Mouse (Mus musculus): Measurements from ENCODE around the gene Vmp1.

Gene Vmp1

DNA sequence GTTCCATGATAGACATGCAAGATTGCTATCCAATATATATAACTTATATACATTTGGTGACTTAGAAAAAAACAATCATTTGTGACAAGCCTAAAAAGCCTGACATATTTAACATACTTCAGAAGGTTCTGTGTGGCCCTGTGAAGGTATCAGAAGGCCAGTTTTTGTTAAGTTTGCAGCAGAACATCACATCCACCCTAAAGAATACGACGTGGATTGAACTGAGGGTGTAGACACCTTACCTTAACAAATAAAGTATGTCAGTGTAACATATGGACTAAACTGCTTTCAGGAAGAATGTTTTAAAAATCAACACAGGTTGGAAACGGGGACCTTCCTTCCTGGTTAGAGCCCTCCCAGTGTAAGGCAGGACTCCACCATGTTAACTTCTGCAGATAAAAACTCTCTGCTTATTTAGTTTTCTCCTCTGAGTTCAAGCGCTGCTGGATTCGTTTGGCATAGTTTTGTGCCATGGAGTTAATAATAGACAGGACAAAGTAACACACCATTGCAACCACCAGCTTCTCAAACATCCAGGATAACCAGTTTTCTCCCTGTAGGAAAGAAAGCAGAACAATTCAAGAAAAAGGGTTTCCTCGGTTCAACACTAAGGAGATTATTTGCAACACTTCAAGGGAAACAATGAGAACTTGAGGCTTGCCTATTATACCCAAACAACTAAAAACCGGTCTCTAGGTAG lies 98.6 kb downstream of the Vmp1 start:
- no peak for ATAC-seq (ENCODE audit: low TSS enrichment)

DNA sequence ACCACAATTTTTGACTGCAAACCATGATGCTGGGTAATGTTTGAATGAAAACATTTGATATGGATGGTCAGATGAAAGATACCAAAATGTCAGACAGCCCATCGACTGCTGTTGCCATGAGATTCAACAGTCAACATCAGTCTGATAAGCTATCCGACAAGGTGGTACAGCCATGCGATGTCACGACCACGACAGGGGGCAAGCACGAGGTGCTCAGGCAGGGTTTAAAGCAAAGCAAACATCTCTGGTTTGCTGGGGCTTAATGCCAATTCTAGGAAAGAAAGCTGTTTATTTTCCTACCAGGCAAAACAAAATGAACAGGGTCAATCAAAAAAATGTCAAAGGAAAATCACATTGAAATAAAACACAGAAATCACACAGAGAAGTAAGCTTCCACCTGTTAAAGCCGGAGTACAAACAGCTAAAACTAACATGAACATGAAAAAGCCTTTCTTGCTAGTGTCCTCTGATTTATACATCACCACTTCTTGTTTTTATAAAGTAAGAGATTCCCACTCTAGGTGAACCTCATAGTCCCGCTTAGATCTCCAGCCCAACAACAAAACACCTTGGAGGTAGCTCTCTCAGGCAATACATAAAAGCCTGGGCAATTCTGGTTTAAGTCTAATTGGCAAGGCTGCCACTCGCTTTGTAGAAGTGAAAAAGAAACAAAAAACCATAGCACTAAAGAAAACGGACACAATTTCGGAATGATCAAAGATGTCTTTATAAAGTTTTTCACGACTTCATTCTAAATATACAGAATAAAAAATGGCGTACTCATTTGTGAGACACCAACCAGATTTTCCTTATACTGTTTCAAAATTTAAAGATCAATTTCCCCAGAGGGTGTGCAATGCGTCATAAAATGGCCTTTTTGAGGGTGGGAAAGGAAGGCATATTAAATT lies 99.4 kb downstream of the Vmp1 start:
- no peak for ATAC-seq (ENCODE audit: low TSS enrichment)

DNA sequence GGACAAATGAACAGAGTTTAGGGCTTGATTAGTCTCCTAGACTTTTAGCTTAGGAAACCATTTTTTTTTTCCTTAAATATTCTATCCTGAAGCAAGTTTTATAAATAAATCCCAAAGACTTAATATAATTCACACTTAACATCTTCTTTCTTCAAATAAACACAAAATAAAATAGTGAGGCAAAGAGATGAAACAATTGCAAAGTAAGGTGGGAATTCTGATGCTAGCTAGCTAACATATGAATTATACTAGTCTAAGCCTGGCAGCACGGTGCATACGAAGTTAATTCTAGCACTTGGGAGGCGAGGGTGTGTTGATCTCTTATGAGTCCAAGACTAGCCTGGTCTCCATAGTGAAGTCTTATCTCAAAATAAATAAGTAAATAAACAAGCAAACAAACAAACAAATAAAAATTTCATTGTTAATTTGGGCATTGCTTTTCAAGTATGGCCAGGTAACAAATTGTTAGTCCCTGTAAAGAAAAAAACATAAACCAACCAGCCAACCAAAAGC lies 100.3 kb downstream of the Vmp1 start:
- no peak for ATAC-seq (ENCODE audit: low TSS enrichment)

DNA sequence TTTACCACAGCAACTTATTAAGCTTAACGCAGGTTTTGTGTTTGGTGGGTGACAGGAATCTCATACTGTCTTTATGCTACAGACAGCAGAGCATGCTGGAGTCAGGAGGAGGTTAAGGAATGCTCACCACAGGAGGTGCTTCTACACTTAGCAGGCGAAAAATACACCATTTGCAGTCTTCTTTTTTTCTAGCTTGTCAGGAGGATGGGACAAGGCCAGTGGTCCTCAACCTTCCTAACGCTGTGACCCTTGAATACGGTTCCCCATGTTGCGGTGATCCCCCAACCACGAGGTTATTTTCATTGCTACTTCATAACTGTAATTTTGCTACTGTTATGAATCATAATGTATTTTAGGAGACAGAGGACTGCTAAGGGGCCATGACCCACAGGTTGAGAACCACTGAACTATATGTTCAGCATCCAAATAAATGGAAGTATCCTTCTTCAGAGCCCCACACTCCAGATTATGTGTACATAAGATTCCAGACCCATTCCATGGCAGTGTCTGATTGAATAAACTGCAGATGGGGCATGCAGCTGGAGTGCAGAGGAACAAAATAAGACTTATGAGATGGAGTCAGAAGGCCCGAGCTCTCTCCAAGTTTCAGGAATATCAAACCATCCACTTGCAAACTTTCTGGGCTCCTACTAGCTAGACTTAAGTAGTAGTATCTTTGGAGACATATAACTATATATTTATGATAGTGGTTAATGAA lies 100.9 kb downstream of the Vmp1 start:
- no peak for ATAC-seq (ENCODE audit: low TSS enrichment)

DNA sequence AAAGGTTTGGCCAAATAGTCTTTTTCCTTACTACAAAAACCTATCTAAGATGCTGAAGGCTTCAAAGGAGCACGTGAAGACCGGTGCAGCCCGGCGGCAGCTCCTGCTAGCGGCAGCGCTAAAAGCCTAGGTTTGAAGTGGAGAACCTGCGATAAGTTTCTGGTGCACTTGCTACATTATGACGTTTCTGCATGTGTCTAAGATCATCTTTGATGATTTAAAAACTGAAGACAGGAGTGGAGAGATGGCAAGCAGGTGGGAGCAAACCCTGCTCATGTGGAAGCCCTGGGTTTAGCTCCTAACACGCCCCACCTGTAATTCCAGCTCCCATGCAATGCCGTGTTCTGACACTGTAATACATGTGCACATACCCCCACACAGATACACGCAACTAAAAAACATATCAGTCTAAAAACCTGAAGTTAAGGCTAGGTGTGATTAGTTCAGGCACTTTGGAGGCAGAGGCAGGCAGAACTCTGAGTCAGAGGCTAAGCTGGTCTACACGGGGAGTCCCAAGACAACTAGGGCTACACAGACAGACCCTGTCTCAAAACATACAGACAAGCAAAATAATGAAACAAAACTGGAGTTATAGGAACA lies 101.6 kb downstream of the Vmp1 start:
- ATAC-seq (ENCODE audit: low TSS enrichment) = no peak

DNA sequence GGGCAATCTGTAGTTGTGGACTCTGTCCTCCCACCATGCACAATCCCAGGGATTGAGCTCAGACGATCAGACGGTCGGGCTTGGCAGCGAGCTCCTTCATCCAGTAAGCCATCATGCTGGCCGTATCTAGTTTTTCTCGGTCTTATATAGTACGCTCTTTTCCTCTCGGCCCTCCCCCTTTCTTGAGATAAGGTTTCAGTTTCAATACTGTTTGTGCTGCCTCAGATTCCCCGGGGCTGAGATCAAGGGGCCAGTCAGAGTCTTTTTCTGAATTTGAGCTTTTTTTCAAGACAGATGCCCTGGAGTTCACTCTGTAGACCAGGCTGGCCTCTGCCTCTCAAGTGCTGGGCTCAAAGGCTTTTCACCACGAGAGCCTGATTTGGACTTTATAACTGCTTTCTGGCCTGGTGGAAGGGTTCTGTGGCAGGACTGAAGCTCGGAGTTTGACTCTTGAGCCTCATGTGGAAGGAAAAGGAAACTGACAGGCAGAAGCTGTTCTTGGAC lies 102.3 kb downstream of the Vmp1 start:
- no peak for ATAC-seq (ENCODE audit: low TSS enrichment)

DNA sequence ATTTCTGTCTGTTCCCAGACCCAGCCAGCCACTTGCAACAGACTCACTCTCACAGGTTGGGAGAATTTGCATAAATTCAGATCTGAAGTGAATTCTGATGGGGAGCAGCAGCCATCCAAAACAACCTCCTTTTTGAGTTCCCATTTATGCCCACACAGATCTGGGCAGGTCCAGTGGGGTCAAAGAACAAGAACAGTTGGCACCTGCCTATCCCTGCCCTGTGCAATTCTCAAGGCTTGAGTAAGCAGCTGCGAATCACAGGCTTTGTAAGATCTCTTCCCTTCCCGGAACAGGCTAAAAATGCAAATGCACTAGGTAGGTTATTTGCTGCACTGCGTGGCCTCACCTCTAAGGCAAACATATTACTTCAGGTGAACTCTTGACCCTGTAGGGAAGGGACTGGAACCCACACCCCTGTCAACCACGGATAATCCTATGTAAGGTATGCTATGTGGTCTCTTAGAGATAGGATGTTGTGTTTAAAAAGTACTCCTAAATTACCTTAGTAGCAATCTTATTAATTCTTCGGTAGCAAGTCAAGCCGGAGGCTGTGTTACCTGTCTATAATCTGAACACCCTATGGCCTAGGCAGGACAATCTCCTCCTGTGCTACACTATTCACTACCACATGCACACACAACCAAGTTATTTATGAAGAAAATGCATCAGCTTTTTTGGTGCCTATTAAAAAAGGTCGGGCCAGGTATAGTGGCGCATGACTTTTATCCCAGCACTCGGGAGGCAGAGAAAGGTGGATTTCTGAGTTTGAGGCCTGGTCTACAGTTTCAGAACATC lies 103.1 kb downstream of the Vmp1 start:
- no peak for ATAC-seq (ENCODE audit: low TSS enrichment)

DNA sequence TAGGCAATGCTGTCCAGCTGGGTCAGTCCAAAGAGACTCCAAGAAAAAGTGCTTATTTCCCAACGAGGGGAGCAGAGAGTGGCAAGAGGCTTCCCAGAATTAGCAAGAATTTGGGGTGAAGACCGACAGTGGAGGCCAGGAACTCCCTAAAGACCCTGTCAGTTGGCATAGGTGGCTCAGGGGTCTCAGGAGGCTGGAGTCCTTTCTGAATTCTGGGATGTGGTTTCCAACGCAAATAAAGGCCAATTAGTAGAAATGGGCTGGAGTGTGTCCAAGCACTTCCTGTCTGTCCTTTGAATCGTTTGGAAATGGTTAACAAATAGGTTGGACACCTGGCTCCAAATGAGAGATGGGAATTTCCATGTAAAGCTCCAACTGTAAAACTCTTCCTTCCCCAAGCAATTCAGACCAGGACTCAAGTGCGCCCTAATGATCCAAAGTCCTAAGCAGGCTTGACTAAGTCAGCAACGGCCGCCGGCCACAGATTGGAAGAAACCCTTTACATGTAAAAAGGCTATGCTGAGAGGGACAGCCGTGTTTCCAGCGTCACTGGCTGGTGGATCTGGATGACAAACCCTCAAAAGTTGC lies 103.8 kb downstream of the Vmp1 start:
- no peak for ATAC-seq (ENCODE audit: low TSS enrichment)

DNA sequence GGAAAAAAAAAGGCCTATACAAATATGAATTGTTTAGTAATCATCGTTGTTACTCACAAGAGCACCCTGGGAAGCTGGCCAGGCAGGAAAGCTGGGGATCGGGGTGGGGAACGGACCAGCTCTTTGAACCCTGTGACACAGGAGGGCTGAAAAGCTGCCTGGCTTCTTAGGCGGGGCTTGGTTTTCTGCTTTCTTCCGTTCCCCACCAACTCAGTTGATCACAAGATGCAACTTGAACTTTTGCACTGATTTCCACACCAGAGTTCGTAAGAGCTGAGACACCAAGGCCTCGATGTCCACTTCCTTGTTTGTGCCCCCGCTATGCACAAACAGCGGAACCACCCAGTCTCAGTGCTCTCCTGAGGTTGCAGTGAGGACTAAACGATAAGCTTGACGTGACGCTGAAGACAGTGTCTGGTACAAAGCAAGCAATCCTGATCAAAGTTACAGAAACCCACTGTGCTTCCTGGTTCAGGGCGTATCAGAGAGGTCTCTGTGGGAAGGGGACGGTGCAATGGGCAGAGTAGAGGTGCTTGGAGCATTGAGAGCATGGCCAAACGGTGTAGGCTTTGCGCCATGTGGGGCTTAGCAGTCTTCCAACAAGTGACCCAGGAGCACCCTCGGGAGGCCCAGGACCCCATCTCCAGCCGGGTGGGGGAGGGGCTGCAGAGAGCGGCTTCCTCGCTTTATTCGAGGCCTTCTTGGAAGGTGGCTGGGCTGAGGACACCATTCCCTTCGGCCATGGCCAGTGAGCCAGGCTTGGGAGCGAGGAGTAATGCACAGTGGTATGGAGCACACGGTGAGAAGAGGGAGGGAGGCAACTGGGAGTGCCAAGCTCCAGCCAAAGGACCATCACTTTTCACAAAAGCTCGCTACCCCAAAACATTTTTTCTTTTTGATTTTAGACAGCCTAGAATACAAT lies 104.6 kb downstream of the Vmp1 start:
- ATAC-seq (ENCODE audit: low TSS enrichment) = no peak

DNA sequence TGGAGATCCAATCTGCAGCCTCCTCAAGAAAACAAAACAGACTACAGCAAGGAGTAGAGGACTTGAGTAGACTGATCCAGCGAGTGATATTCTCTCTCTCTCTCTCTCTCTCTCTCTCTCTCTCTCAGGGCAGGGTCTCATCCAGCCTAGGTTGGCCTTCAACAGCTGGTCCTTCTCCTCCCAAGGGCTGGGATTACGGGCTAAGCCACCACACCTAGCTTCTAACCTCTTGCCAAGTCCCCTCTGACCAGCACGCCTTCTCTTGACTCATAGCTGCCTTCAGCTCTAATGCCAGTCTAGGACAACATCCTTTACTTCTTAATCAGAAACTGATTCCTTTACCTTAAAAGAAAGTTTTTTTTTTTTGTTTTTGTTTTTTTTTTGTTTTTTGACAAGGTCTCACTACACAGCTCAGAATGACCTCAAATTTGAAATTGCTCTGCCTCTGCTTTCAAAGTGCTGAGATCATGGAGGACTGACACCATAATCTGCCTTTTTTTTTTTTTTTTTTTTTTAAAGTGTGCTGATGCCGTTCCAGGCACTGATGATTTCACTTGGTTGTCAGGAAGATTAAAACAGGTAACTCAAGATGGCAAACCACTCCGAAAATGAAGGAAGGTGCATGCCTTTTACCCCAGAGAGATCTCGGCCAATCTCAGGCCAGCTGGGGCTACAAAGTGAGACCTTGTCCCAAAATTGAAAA lies 105.4 kb downstream of the Vmp1 start:
- no peak for ATAC-seq (ENCODE audit: low TSS enrichment)

DNA sequence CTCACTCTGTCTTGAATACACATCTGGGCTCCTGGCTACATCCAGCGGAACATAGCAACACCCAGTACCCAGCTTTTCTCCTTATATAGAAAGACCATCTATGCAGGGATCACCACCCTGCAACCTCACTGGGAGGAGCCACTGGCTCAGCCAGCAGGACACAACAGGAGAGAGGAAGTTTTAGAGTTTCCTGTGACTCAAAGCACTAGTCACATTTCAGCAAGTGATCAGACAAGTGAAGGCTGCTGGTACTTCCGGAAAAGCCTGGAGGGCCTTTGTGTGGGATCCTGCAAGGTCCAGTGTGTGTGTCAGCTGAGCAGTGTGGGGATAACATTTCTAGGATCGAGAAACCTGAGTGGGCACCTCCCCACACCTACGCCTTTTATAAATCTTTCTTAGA lies 106.4 kb downstream of the Vmp1 start:
- ATAC-seq (ENCODE audit: low TSS enrichment) = no peak

DNA sequence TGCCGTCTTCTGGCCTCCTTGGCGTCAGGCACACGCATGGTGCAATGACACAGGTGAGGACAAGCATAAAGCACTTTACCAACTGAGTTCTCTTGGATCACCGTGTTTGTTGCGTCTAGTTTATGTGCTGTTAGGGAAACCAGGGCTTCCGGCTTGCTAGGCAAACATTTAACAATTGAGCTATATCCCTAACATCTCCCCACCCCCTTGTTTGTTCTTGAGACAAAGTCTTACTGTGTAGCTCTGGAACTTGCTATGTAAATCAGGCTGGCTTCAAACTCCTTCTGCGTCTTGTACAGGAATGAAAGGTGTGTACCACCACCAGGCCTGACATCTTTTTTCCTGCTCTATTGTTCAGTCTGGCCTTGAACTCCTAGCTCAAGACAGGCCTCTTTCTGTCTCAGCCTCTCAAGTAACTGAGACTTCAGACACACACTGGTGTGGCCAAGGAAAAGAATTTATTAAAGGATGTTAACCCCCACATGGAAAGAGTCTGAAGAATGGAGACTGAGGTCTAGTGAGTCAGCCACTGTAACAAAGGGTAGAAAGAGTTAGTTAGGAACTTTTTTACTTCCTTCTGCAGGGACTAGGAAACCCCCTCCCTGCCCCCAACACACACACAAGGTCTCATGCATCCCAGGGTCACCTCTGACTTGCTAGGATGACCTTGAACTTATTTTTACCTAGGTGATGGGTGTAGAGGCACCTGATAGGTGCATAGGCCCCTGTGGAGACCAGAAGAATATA lies 107.8 kb downstream of the Vmp1 start:
- ATAC-seq (ENCODE audit: low TSS enrichment) = no peak

DNA sequence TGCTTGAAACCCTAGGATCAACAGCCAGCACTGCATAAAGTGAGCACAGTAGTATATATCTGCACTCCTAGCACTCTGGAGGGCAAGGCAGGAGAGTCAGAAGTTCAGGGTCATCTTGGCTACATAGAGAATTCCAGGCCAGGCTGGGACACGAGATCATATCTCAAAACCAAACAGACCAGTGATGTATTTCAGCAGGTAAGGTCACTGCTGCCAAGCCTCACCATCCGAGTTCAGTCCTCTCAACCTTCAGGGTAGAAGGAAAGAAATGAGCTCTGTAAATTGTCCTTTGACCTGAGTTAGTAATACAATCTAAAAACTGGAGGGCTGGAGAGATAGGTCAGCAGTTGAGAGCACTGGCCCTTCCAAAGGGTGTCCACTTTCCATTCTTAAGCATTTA lies 109.2 kb downstream of the Vmp1 start:
- no peak for ATAC-seq (ENCODE audit: low TSS enrichment)

DNA sequence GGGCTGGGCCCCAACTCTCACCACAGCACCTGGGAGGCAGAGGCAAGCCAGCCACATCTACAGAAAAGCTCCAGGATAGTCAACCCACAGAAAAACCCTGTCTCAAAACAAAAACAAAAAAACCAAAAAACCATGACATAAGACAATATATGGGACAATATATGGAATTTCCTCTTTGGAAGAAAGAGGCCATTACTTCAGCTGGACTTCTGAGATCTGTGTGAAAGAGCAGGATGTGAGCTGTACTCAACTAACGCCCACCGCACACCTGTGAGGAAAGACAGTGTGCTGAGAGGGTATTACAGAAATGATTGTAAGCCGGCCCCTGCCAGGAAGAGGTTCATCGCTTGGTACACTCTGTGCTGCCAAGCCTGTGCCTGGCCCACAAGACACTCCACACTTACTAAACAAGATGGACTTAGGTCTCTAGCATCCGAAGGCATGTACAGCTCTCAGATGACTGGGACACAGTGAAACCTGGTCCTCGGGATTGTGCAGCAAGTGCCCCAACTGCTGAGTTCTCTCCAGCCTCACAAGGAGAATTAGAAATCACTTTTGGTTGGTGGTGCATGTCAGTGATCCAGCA lies 109.9 kb downstream of the Vmp1 start:
- ATAC-seq (ENCODE audit: low TSS enrichment) = no peak

DNA sequence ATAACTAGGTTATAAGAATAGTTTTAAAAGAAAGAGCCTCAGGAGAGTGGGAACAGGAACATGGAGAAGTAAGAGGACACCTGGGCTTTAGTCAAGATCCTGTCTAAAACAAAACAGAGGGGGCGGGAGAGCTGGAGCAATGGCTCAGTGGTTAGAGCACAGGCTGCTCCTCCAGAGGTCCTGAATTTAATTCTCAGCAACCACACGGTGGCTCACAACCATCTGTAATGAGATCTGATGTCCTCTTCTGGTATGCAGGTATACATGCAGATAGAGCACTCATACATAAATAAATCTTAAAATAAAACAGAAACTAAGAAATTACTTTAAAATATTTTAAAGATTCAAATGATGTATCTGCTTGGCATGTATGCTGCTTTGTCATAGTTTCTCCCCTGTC lies 111.0 kb downstream of the Vmp1 start:
- no peak for ATAC-seq (ENCODE audit: low TSS enrichment)

DNA sequence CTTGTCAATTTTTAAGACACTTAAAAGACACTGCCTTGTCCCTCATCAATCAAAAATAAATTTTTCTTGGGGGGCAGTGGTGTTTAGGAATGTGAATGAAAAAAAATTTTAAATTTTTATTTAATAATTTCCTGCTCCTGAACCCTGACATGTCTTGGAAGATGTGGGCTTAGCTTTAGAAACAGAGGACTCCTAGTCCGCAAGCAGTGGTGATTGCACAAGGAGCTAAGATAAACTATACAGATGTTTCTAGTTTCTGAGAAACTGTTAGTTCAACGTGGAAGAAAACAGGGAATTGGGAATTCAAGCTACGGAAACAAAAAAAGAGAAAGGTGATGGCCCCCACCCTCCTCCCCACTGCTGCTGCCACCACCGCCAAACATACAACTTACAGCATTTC lies 111.8 kb downstream of the Vmp1 start:
- no peak for ATAC-seq (ENCODE audit: low TSS enrichment)

DNA sequence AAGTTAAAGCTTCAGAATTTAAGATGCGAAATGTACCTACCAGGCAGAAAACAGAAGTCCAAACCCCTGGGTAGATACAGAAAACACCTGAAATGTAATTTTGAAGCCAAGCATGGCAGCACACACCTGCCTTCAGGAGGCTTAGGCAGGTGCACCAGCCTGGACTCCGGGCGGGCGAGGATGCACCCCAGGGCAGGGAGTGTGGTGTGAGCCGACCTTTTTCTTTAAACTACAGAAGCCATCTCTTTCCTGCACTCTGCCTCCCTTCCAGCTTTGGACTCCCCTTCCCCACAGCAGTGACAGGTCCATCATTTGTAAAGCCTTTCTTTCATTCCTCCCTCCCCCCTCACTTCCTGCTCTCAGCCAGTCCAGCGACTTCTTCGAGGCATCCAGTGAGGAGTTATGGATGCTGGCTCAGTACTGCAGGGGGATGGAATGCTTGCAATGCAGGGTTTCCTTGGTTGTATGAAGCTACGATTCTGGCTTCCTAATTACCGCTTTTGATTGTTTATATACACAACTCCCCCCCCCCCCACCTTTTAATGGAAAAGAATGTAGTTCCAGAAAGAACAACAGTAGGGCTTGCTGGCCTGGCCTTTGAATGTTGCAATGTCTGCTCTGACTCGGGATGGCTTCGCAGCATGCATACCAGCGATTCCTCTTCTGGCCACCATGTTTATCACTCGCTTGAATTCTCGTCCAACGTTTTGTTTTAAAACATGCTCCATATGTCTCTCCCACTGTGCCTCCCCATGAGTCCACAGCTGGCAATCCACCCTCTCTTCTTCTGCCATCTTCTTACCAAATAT lies 112.4 kb downstream of the Vmp1 start:
- ATAC-seq (ENCODE audit: low TSS enrichment) = no peak

Data from frontal cortex, adult (tissue).